Mouse (Mus musculus): ENCODE results near the gene Ctcf. TPM values are rescaled to one million over a fixed set of nuclear protein-coding genes. Genes with fewer than 3 reads are reported as not detected.

Gene Ctcf
- polyA plus RNA-seq, 1 experiment: 24.5 TPM

- Histone ChIP-seq H3K4me3 (ENCODE audit: extremely low read depth, insufficient read depth, insufficient read length) (no peak overlapping the region), H3K27me3 (ENCODE audit: control insufficient read depth, insufficient read depth, low read length) (no peaks in the 10 kb centered on the region), H3K4me1 (ENCODE audit: control insufficient read depth, insufficient read depth, insufficient read length) (no peaks in the 10 kb centered on the region), H3K27ac (ENCODE audit: insufficient read depth, low read length) (no peak overlapping the region), H3K36me3 (ENCODE audit: control insufficient read depth, insufficient read depth, low read length) (peaks cover 52% of the 10 kb centered on the region)
- DNase-seq (ENCODE audit: low read depth in 1 of 2, low spot score in 2 of 2): no peak
- 93% methylated on average over 11 of the region's 11 CpGs for WGBS
- TF ChIP-seq CTCF (IDR thresholded peaks at IDR 0.05; ENCODE audit: extremely low read depth, insufficient read depth, insufficient read length, insufficient replicate concordance) (no peak), POLR2A (IDR thresholded peaks at IDR 0.05; ENCODE audit: low read depth, low read length) (no peak)
Measured at GRCm38 (mm10) chr8:105692449-105693182, 56.2 kb downstream of the Ctcf start.

GRCm38 (mm10) chr8:105693648-105694047 is 57.3 kb downstream of the Ctcf start:
- no peak overlapping the region for H3K27ac ChIP-seq (ENCODE audit: insufficient read depth, low read length)
- no peak for DNase-seq (ENCODE audit: low read depth in 1 of 2, low spot score in 2 of 2)
- no peaks in the 10 kb centered on the region for H3K27me3 ChIP-seq (ENCODE audit: control insufficient read depth, insufficient read depth, low read length)
- 80% methylated on average over 28 of the region's 30 CpGs for WGBS
- peaks cover 61% of the 10 kb centered on the region for H3K36me3 ChIP-seq (ENCODE audit: control insufficient read depth, insufficient read depth, low read length)
- H3K4me3 ChIP-seq (ENCODE audit: extremely low read depth, insufficient read depth, insufficient read length): no peak overlapping the region
- TF ChIP-seq POLR2A (IDR thresholded peaks at IDR 0.05; ENCODE audit: low read depth, low read length) (no peak), CTCF (IDR thresholded peaks at IDR 0.05; ENCODE audit: extremely low read depth, insufficient read depth, insufficient read length, insufficient replicate concordance) (no peak)
- no peaks in the 10 kb centered on the region for H3K4me1 ChIP-seq (ENCODE audit: control insufficient read depth, insufficient read depth, insufficient read length)

- no peaks in the 10 kb centered on the region for H3K27me3 ChIP-seq (ENCODE audit: control insufficient read depth, insufficient read depth, low read length)
- no peak overlapping the region for H3K4me3 ChIP-seq (ENCODE audit: extremely low read depth, insufficient read depth, insufficient read length)
- TF ChIP-seq CTCF (IDR thresholded peaks at IDR 0.05; ENCODE audit: extremely low read depth, insufficient read depth, insufficient read length, insufficient replicate concordance) (no peak), POLR2A (IDR thresholded peaks at IDR 0.05; ENCODE audit: low read depth, low read length) (no peak)
- no peaks in the 10 kb centered on the region for H3K4me1 ChIP-seq (ENCODE audit: control insufficient read depth, insufficient read depth, insufficient read length)
- no peak overlapping the region for H3K27ac ChIP-seq (ENCODE audit: insufficient read depth, low read length)
- no peak for DNase-seq (ENCODE audit: low read depth in 1 of 2, low spot score in 2 of 2)
- peaks cover 64% of the 10 kb centered on the region for H3K36me3 ChIP-seq (ENCODE audit: control insufficient read depth, insufficient read depth, low read length)
- WGBS: 85% methylated on average over 40 of the region's 40 CpGs
Measured at GRCm38 (mm10) chr8:105694051-105694799, 57.9 kb downstream of the Ctcf start.

GRCm38 (mm10) chr8:105695080-105695780 is 58.9 kb downstream of the Ctcf start:
- DNase-seq (ENCODE audit: low read depth in 1 of 2, low spot score in 2 of 2): no peak
- TF ChIP-seq POLR2A (IDR thresholded peaks at IDR 0.05; ENCODE audit: low read depth, low read length): no peak
- TF ChIP-seq CTCF (IDR thresholded peaks at IDR 0.05; ENCODE audit: extremely low read depth, insufficient read depth, insufficient read length, insufficient replicate concordance): no peak
- Histone ChIP-seq H3K4me3 (ENCODE audit: extremely low read depth, insufficient read depth, insufficient read length) (no peak overlapping the region), H3K27ac (ENCODE audit: insufficient read depth, low read length) (no peak overlapping the region), H3K36me3 (ENCODE audit: control insufficient read depth, insufficient read depth, low read length) (peaks cover 60% of the 10 kb centered on the region), H3K27me3 (ENCODE audit: control insufficient read depth, insufficient read depth, low read length) (no peaks in the 10 kb centered on the region), H3K4me1 (ENCODE audit: control insufficient read depth, insufficient read depth, insufficient read length) (peaks cover 3% of the 10 kb centered on the region; the same call in 1 of the 2 replicates)
- WGBS: 90% methylated on average over 30 of the region's 30 CpGs

GRCm38 (mm10) chr8:105697196-105697780 is 60.9 kb downstream of the Ctcf start:
- H3K36me3 ChIP-seq (ENCODE audit: control insufficient read depth, insufficient read depth, low read length): peaks cover 51% of the 10 kb centered on the region
- H3K4me1 ChIP-seq (ENCODE audit: control insufficient read depth, insufficient read depth, insufficient read length): peaks cover 10% of the 10 kb centered on the region; the same call in 1 of the 2 replicates
- no peak for DNase-seq (ENCODE audit: low read depth in 1 of 2, low spot score in 2 of 2)
- TF ChIP-seq POLR2A (IDR thresholded peaks at IDR 0.05; ENCODE audit: low read depth, low read length) (no peak), CTCF (IDR thresholded peaks at IDR 0.05; ENCODE audit: extremely low read depth, insufficient read depth, insufficient read length, insufficient replicate concordance) (no peak)
- no peak overlapping the region for H3K27ac ChIP-seq (ENCODE audit: insufficient read depth, low read length)
- no peaks in the 10 kb centered on the region for H3K27me3 ChIP-seq (ENCODE audit: control insufficient read depth, insufficient read depth, low read length)
- 93% methylated on average over 17 of the region's 17 CpGs for WGBS
- H3K4me3 ChIP-seq (ENCODE audit: extremely low read depth, insufficient read depth, insufficient read length): no peak overlapping the region

- Histone ChIP-seq H3K36me3 (ENCODE audit: control insufficient read depth, insufficient read depth, low read length) (peaks cover 40% of the 10 kb centered on the region), H3K27me3 (ENCODE audit: control insufficient read depth, insufficient read depth, low read length) (no peaks in the 10 kb centered on the region), H3K4me3 (ENCODE audit: extremely low read depth, insufficient read depth, insufficient read length) (no peak overlapping the region), H3K27ac (ENCODE audit: insufficient read depth, low read length) (no peak overlapping the region), H3K4me1 (ENCODE audit: control insufficient read depth, insufficient read depth, insufficient read length) (peaks cover 10% of the 10 kb centered on the region; the same call in 1 of the 2 replicates)
- no peak for DNase-seq (ENCODE audit: low read depth in 1 of 2, low spot score in 2 of 2)
- TF ChIP-seq CTCF (IDR thresholded peaks at IDR 0.05; ENCODE audit: extremely low read depth, insufficient read depth, insufficient read length, insufficient replicate concordance) (no peak), POLR2A (IDR thresholded peaks at IDR 0.05; ENCODE audit: low read depth, low read length) (no peak)
- 94% methylated on average over 5 of the region's 5 CpGs for WGBS
Measured at GRCm38 (mm10) chr8:105698734-105699133, 62.4 kb downstream of the Ctcf start.
